Mouse (Mus musculus) thymus, adult 2 months (tissue): ENCODE measurements at regions not wholly inside any gene's neighbourhood (a gene's known extent, or its start where the extent isn't known, plus 50 kb on each side); places are given as distances from the start of the nearest gene placed in this dataset.

Experiments used
- CTCF ChIP-seq: fragments of 200-500 bp; IDR thresholded peaks from 2 replicates; pipeline ENCODE4 v1.5.1; 2012; ENCODE audit warnings: mild to moderate bottlenecking, control low read depth, low read length, moderate library complexity, borderline replicate concordance; ENCODE audit not compliant: control insufficient read depth, poor library complexity, insufficient read depth; ENCODE audit errors: extremely low read depth
- POLR2A ChIP-seq: fragments of 200-500 bp; IDR thresholded peaks from 2 replicates; pipeline ENCODE4 v1.6.1; 2012; ENCODE audit warnings: mild to moderate bottlenecking, low read length, control low read depth, moderate library complexity; ENCODE audit not compliant: control insufficient read depth, poor library complexity, insufficient read depth; ENCODE audit errors: extremely low read depth

- TF ChIP-seq POLR2A (no peak), CTCF (no peak)
These were observed 125.1 kb downstream of the Polr2m start for GRCm38 (mm10) chr9:71360676-71361075.
